Mouse (Mus musculus) heart, embryonic 12.5 days (tissue): ENCODE results near the gene Fgf9. TPM values are rescaled to one million over a fixed set of nuclear protein-coding genes. Genes with fewer than 3 reads are reported as not detected.
A peak's percentile ranks its signal among the peaks of the same experiment; 100 is the strongest.

Experiments used
- ATAC-seq: fragments of 200-750 bp; cut with Nextera tagmentation; 2 replicates; pipeline ENCODE4 v1.8.0; 2017; ENCODE audit warnings: moderate TSS enrichment, moderate library complexity; ENCODE audit not compliant: insufficient number of reproducible peaks, low FRiP score
- H3K27ac ChIP-seq: fragments of 300-500 bp; sonication (generic); 2 replicates; pipeline ENCODE4 v1.5.1; 2016; ENCODE audit warnings: mild to moderate bottlenecking, moderate library complexity; ENCODE audit not compliant: poor library complexity, severe bottlenecking
- H3K27me3 ChIP-seq: fragments of 300-500 bp; sonication (generic); replicated peaks from 2 replicates; pipeline ENCODE4 v1.6.1; 2016; ENCODE audit warnings: mild to moderate bottlenecking, moderate library complexity
- H3K36me3 ChIP-seq: fragments of 300-500 bp; sonication (generic); 2 replicates; pipeline ENCODE4 v1.6.1; 2016; ENCODE audit warnings: mild to moderate bottlenecking, moderate library complexity
- H3K4me1 ChIP-seq: fragments of 300-500 bp; sonication (generic); replicated peaks from 2 replicates; pipeline ENCODE4 v1.6.1; 2016; ENCODE audit warnings: mild to moderate bottlenecking
- H3K4me2 ChIP-seq: fragments of 300-500 bp; sonication (generic); 2 replicates; pipeline ENCODE4 v1.6.1; 2016; ENCODE audit warnings: mild to moderate bottlenecking, moderate library complexity
- H3K4me3 ChIP-seq: fragments of 300-500 bp; sonication (generic); 2 replicates; pipeline ENCODE4 v1.5.1; 2016; ENCODE audit warnings: mild to moderate bottlenecking
- H3K9ac ChIP-seq: fragments of 300-500 bp; sonication (generic); 2 replicates; pipeline ENCODE4 v1.6.1; 2016; ENCODE audit warnings: mild to moderate bottlenecking, moderate library complexity
- H3K9me3 ChIP-seq: fragments of 300-500 bp; sonication (generic); replicated peaks from 2 replicates; pipeline ENCODE4 v1.6.1; 2016; ENCODE audit warnings: mild to moderate bottlenecking, moderate library complexity
- WGBS: fragments of 180-500 bp; shearing (Covaris S2); methylation state at CpG from one replicate; pipeline ENCODE4 v1.1.7; 2016; 5-methylcytosine and 5-hydroxymethylcytosine counted together
- polyA plus RNA-seq: library from polyadenylated mRNA; unstranded; fragments of >200 nt; fragmentation: Nextera tagmentation; extraction: Ambion mirVana; gene quantifications from 2 replicates; pipeline ENCODE4 v1.2.1, GENCODE M21; 2016

Fgf9 gene
- polyA plus RNA-seq: 8.5 and 10.3 TPM in 2 replicates

DNA sequence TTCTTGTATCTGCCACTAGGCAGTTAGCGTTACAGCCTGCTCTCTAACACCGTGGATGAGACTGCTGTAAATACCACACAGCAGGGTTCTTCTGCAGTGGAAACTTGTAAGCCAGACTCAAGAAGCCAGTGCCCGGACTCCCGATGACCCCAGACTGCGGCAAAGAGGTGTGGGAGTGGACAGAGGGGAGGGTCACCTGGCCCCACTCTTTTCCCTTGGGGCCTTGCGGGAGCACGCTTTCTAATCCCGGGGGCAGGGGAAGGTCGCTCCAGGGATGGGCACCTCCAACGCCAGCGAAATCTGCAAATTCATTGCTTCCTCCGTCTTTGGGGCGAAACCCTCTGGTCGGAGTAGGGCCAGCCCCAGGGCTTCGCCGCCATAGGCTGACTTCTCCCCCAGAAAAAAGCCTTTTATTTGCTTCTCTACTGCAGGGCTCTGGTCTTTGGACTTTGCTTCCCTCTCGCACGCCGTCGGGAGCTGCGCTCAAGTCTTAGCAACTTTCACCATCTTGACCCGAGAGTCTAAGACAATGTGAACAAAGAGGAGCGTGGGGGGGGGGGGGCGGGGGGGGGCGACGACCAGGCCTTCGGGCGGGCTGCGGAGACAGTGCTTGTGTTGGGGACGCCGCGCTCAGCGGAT, at the start of gene Fgf9:
Gene Fgf9, plus strand, starts transcription at position 67 of the 639 bp plus-strand sequence.
- H3K36me3 ChIP-seq: no peaks in the 10 kb centered on the region
- peak; percentile 8; the same call in 1 of the 2 replicates for ATAC-seq
- peak within 1 kb of the TSS; percentile 84 for H3K9ac ChIP-seq
- under 1% methylated on average over 30 of the region's 33 CpGs for WGBS
- H3K4me2 ChIP-seq: peak within 1 kb of the TSS; percentile 96
- H3K4me3 ChIP-seq: peak within 1 kb of the TSS; percentile 67
- H3K27me3 ChIP-seq: peaks cover 19% of the 10 kb centered on the region
- H3K4me1 ChIP-seq: peaks cover 7% of the 10 kb centered on the region
- H3K27ac ChIP-seq: peak within 1 kb of the TSS; percentile 70
- no peaks in the 10 kb centered on the region for H3K9me3 ChIP-seq

GRCm38 (mm10) chr14:58034567-58034966, 35.8 kb upstream of the Fgf9 start:
- Histone ChIP-seq H3K27ac (no peak overlapping the region), H3K9ac (no peak overlapping the region), H3K36me3 (no peaks in the 10 kb centered on the region), H3K9me3 (no peaks in the 10 kb centered on the region), H3K4me3 (no peak overlapping the region), H3K4me2 (no peak overlapping the region), H3K4me1 (no peaks in the 10 kb centered on the region), H3K27me3 (no peaks in the 10 kb centered on the region)
- WGBS: 11% methylated on average over 8 of the region's 8 CpGs
- ATAC-seq: no peak

- no peaks in the 10 kb centered on the region for H3K4me1 ChIP-seq
- no peaks in the 10 kb centered on the region for H3K9me3 ChIP-seq
- ATAC-seq: no peak
- WGBS: 33% methylated on average over 6 of the region's 6 CpGs
- no peaks in the 10 kb centered on the region for H3K27me3 ChIP-seq
- no peak overlapping the region for H3K27ac ChIP-seq
- H3K36me3 ChIP-seq: no peaks in the 10 kb centered on the region
- H3K4me3 ChIP-seq: no peak overlapping the region
- H3K4me2 ChIP-seq: no peak overlapping the region
- H3K9ac ChIP-seq: no peak overlapping the region
Measured at GRCm38 (mm10) chr14:58036174-58036573, 34.2 kb upstream of the Fgf9 start.

DNA sequence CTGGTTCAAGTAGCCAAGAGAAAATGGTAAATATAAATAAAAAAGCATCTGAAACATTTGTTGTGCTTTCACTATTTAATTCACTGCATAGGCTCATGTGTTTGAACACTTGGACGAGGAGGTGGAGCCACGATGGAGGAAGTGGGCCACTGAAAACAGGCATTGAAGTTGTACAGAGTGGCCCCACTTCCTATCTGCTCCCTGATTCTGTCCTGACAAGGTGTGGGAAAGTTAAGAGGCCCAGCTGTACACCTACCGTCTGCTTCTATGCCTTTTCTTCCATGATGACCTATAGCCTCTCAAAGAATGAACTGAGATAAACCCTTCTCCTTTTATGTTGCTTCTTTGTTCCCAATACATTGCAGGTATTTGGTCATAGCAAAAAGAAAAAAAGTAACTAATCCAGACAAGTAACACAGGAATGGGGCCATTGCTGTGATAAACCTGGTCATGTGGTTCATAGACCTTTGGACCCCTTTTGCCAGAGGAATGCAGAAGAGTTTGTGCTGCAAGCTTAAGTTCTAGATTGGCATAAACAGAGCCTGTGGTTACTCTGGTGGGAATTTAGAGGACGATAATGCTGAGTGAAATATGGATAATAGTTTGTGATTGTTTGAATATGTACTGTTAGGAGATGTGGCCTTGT, 23.6 kb upstream of the Fgf9 start:
- no peaks in the 10 kb centered on the region for H3K9me3 ChIP-seq
- H3K9ac ChIP-seq: no peak overlapping the region
- no peak overlapping the region for H3K27ac ChIP-seq
- 0 out of 2 replicates have a peak, but pooled peaks cover 4% of the 10 kb centered on the region for H3K4me1 ChIP-seq
- H3K27me3 ChIP-seq: 0 out of 2 replicates have a peak, but pooled peaks cover 4% of the 10 kb centered on the region
- no peak overlapping the region for H3K4me2 ChIP-seq
- no peaks in the 10 kb centered on the region for H3K36me3 ChIP-seq
- WGBS: 65% methylated on average over 4 of the region's 4 CpGs
- ATAC-seq: no peak
- H3K4me3 ChIP-seq: no peak overlapping the region

DNA sequence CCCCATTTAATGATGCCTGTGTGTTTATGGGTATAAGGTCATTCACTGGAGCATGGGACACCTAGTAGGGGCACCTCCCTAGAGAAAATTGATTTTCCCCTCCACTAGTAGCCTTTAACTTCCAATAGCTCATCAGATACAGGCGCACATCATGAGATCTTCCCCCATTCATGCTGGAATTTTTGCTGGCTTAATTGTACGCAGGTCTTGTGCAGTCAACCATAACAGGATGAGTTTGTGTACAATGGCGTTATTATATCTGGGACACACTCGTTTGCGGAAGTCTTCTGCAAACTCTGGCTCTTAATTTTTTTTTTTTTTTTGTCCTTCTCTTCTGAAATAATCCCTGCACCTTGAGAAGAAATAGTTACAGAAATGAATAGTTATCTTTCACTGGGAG, 19.7 kb upstream of the Fgf9 start:
- no peak overlapping the region for H3K4me2 ChIP-seq
- no peak overlapping the region for H3K9ac ChIP-seq
- 0 out of 2 replicates have a peak, but pooled peaks cover 4% of the 10 kb centered on the region for H3K4me1 ChIP-seq
- ATAC-seq: no peak
- 0 out of 2 replicates have a peak, but pooled peaks cover 4% of the 10 kb centered on the region for H3K27me3 ChIP-seq
- no peak overlapping the region for H3K4me3 ChIP-seq
- 0 out of 2 replicates have a peak, but pooled peaks cover 2% of the 10 kb centered on the region for H3K9me3 ChIP-seq
- no peaks in the 10 kb centered on the region for H3K36me3 ChIP-seq
- H3K27ac ChIP-seq: no peak overlapping the region
- WGBS: 86% methylated on average over 5 of the region's 5 CpGs

DNA sequence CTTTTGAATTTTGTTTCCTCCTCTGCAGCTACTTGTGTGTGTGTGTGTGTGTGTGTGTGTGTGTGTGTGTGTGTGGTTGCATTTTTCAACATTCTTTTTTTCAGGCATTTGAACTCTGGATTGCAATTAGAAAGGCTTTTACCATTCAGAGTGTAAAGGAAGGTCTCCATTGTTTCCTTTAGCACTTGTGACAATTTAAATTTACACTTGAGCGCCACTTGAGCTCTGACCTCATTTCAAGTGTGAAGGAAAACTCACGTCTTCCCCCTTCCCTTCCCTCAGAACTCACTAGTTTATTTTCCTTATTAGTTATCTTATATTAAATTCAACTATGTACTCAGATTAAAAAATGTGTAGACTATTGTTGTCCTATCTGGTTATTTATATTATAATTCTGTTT, 2.8 kb upstream of the Fgf9 start:
- Histone ChIP-seq H3K9me3 (no peaks in the 10 kb centered on the region), H3K27ac (no peak overlapping the region), H3K9ac (no peak overlapping the region), H3K4me2 (no peak overlapping the region), H3K27me3 (peaks cover 5% of the 10 kb centered on the region), H3K4me3 (no peak overlapping the region), H3K4me1 (no peaks in the 10 kb centered on the region), H3K36me3 (no peaks in the 10 kb centered on the region)
- no peak for ATAC-seq
- 55% methylated on average over 2 of the region's 2 CpGs for WGBS

- H3K27me3 ChIP-seq: peaks cover 11% of the 10 kb centered on the region
- whole genome bisulfite sequencing: 57% methylated on average over 1 of the region's 1 CpGs
- H3K36me3 ChIP-seq: no peaks in the 10 kb centered on the region
- ATAC-seq: no peak
- no peaks in the 10 kb centered on the region for H3K4me1 ChIP-seq
- no peaks in the 10 kb centered on the region for H3K9me3 ChIP-seq
- no peak overlapping the region for H3K4me3 ChIP-seq
- H3K4me2 ChIP-seq: no peak overlapping the region
- no peak overlapping the region for H3K27ac ChIP-seq
- H3K9ac ChIP-seq: no peak overlapping the region
Measured at GRCm38 (mm10) chr14:58068641-58069040, 1.7 kb upstream of the Fgf9 start.

DNA sequence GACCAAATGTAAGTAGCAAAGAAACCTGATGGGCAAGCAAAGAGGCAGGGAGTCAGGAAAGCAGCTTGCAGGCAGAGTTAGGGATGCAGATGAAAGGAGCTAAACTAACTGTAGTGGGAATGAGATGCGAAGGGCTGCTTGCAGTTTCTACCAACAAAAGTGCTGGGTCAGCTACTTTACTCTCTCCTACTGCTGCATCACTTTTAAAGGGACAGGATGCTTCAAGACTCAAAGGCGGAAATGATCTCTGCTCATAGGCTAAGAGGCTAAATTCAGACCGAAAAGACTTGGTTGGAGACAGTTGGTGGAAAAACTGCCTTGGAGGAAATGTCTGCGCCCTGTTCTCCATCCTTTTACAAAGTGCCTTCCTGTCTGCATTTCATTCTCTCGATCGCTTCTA, 420 bp upstream of the Fgf9 start:
- WGBS: under 1% methylated on average over 6 of the region's 6 CpGs
- H3K4me3 ChIP-seq: peak overlapping the region; percentile 67
- peaks cover 7% of the 10 kb centered on the region for H3K4me1 ChIP-seq
- ATAC-seq: no peak
- H3K4me2 ChIP-seq: peak overlapping the region; percentile 96
- H3K9me3 ChIP-seq: no peaks in the 10 kb centered on the region
- no peak overlapping the region for H3K9ac ChIP-seq
- H3K27me3 ChIP-seq: peaks cover 14% of the 10 kb centered on the region
- no peak overlapping the region for H3K27ac ChIP-seq
- no peaks in the 10 kb centered on the region for H3K36me3 ChIP-seq

DNA sequence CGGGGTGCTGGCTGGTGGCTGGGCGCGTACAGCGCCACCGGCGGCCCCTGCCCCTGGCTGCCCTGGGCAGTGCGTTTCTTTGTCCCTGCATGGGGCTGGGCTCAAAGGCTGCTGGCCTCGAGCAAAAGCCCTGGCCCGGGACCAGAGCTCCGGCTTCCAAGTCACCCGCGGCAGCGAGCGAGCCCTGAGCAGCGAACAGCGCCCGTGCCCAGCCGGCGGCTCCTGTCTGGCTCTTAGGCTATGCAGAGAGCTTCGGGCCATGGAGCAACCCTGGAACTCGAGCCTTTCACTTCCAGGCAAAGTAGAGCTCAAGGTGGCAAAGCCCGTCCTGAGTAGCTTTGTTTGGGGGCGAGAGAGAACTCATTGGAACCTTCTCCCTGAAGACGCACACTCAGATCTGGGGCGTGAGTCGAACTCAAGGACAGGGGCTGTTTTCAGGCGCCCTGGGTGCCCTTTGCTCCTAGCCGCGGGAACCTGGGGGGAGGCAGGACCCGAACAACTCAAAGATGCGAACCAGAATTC, 834 bp downstream of the Fgf9 start:
- H3K4me1 ChIP-seq: peaks cover 7% of the 10 kb centered on the region
- no peaks in the 10 kb centered on the region for H3K9me3 ChIP-seq
- H3K4me2 ChIP-seq: peak overlapping the region; percentile 96
- peak overlapping the region; percentile 70 for H3K27ac ChIP-seq
- under 1% methylated on average over 29 of the region's 31 CpGs for WGBS
- H3K27me3 ChIP-seq: peaks cover 19% of the 10 kb centered on the region
- peak; percentile 25; the same call in 1 of the 2 replicates for ATAC-seq
- peak overlapping the region; percentile 84 for H3K9ac ChIP-seq
- H3K36me3 ChIP-seq: no peaks in the 10 kb centered on the region
- H3K4me3 ChIP-seq: peak overlapping the region; percentile 67

DNA sequence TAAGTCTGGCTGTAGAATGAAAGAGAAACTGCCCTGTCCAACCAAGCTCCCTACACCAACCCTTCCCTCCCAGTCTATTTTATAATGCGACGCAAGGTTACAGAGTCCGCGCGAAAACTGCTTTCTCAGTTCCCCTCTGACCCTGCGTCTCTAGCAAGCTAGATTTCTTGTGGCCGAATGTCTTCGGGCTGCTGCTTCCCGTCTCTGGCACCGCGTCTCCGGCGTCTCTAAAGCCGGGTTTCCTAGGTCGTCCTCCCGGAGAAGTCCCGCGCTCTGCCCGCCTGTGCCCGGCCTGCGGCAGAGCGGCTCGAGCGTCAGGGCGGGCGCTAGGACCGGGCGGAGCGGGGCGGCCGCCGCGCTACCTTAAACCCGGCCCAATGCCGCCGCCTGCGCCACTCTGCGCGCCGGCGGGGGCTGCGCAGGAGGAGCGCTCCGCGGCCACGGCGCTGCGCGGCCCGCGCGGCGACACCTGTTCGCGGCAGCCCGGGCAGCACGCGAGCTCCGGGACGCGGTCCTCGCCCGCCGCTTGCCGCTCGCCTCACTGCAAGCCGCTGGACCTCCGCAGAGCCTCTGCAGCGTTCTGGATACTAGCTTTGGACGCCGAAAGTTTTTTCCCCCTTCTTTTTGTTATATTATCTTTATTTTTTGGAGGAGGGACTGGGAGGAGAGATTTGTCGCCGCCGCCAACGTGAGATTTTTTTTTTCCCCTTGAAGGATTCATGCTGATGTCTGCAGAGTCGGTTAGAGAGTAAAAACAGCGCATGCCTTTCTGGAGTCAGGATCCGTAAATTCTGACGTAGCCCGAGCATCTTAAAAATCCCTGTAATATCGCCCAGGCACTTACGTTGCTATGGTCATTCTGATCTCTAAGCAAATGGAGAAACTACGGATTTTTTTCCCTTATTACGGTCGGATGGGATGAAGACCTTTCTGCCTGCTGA, 1.8 kb downstream of the Fgf9 start:
- peaks cover 29% of the 10 kb centered on the region for H3K27me3 ChIP-seq

More for the DNA sequence above, 1.8 kb downstream of the Fgf9 start:
- peak overlapping the region; percentile 84 for H3K9ac ChIP-seq
- peak overlapping the region; percentile 70 for H3K27ac ChIP-seq
- WGBS: under 1% methylated on average over 85 of the region's 85 CpGs
- peak; percentile 73 for ATAC-seq
- H3K4me2 ChIP-seq: peak overlapping the region; percentile 96
- H3K36me3 ChIP-seq: no peaks in the 10 kb centered on the region
- H3K4me1 ChIP-seq: peaks cover 10% of the 10 kb centered on the region
- peak overlapping the region; percentile 67 for H3K4me3 ChIP-seq
- no peaks in the 10 kb centered on the region for H3K9me3 ChIP-seq
